Mouse (Mus musculus): ENCODE measurements at regions not wholly inside any gene's neighbourhood (a gene's known extent, or its start where the extent isn't known, plus 50 kb on each side); places are given as distances from the start of the nearest gene placed in this dataset.

DNA sequence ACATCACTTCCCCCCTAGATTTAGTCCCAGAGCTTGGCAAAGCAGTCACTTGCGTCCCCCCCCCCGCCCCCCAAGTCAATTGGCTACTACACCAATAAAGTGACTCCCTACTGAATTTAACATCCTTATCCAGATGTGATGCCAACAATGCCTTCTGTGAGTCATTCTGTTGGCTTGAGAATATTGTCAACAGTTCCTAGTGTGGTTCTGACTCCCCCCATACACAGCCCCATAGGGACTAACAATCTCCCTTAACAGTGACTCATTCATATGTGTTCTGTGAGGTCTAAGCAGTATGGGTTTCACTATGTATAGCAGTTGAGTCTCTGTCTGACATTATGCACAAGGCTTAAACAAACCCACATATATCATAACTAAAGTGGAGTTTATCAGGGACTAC is 89.5 kb upstream of the Htr2a start:
- ATAC-seq (ENCODE audit: insufficient read depth) (no peak), DNase-seq (ENCODE audit: low read depth in 3 of 3, low spot score in 3 of 3) (no peak)
- TF ChIP-seq CTCF (IDR thresholded peaks at IDR 0.05; ENCODE audit: low read depth) (no peak), EP300 (IDR thresholded peaks at IDR 0.05; ENCODE audit: low read depth) (no peak)
- WGBS (ENCODE audit: insufficient replicate concordance): 88% methylated on average over 2 of the region's 2 CpGs
- Histone ChIP-seq H3K4me1 (replicated peaks; ENCODE audit: control insufficient read depth in 2 of 2, insufficient read depth in 2 of 2, low read length in 1 of 2) (no peaks in the 10 kb centered on the region), H3K4me2 (ENCODE audit: low read depth) (no peak overlapping the region), H3K4me3 (ENCODE audit: insufficient read depth in 1 of 2, low read depth in 2 of 2, low read length in 2 of 2) (no peak overlapping the region), H3K36me3 (replicated peaks; ENCODE audit: control insufficient read depth, insufficient read depth, low read depth) (no peaks in the 10 kb centered on the region), H3K9ac (replicated peaks) (no peak overlapping the region), H3K27ac (no peak overlapping the region), H3K9me3 (ENCODE audit: control insufficient read depth, low read length) (no peaks in the 10 kb centered on the region), H3K27me3 (ENCODE audit: control insufficient read depth, insufficient read depth, low read length) (no peaks in the 10 kb centered on the region)

DNA sequence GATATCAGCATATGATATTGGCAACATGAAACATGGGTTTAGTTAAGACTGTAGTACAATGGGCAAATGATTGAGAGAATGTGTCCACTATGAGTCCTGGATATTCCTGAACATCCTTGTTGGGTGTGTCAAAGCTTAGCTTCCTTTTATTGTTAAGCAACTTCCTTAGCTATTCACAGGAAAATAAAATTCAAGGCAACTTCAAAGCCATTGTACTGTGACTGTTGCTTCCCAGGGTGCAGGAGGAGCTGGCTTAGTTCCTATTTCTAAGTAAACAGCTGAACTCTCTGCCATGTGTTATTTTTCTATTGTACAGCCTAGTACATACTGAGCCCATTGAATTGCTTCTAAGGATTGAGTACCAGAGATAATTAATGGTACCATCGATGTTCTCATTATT is 87.0 kb upstream of the Htr2a start:
- no peaks in the 10 kb centered on the region for H3K36me3 ChIP-seq (replicated peaks; ENCODE audit: control insufficient read depth, insufficient read depth, low read depth)
- WGBS (ENCODE audit: insufficient replicate concordance): 63% methylated on average over 1 of the region's 1 CpGs
- H3K27me3 ChIP-seq (ENCODE audit: control insufficient read depth, insufficient read depth, low read length): no peaks in the 10 kb centered on the region
- ATAC-seq (ENCODE audit: insufficient read depth) (no peak), DNase-seq (ENCODE audit: low read depth in 3 of 3, low spot score in 3 of 3) (no peak)
- TF ChIP-seq CTCF (IDR thresholded peaks at IDR 0.05; ENCODE audit: low read depth) (no peak), EP300 (IDR thresholded peaks at IDR 0.05; ENCODE audit: low read depth) (no peak)
- no peak overlapping the region for H3K4me2 ChIP-seq (ENCODE audit: low read depth)
- H3K9ac ChIP-seq (replicated peaks): no peak overlapping the region
- H3K4me1 ChIP-seq (replicated peaks; ENCODE audit: control insufficient read depth in 2 of 2, insufficient read depth in 2 of 2, low read length in 1 of 2): no peaks in the 10 kb centered on the region
- no peak overlapping the region for H3K4me3 ChIP-seq (ENCODE audit: insufficient read depth in 1 of 2, low read depth in 2 of 2, low read length in 2 of 2)
- no peaks in the 10 kb centered on the region for H3K9me3 ChIP-seq (ENCODE audit: control insufficient read depth, low read length)
- H3K27ac ChIP-seq: no peak overlapping the region

DNA sequence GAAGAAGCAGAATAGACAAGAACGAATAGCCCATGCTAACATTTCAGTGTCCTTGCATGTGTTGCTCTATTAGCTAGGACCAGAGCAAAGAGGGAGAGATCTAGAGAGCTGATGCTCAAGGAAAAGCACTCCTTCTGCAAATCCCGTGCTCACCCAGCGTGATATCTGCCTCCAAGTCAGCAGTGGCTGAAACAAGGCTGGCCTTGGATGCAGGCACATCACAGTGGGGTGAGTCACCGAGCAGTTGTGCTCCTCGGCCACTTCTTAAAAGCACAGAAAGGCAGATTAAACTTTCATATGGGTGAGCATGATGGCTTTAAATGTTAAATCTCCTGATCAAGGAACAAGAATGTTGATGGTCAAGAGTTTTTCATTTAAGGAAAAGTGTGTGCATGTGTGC is 82.3 kb upstream of the Htr2a start:
- H3K27me3 ChIP-seq (ENCODE audit: control insufficient read depth, insufficient read depth, low read length): no peaks in the 10 kb centered on the region
- H3K9me3 ChIP-seq (ENCODE audit: control insufficient read depth, low read length): no peaks in the 10 kb centered on the region
- 48% methylated on average over 5 of the region's 5 CpGs for WGBS (ENCODE audit: insufficient replicate concordance)

More for the DNA sequence above, 82.3 kb upstream of the Htr2a start:
- no peaks in the 10 kb centered on the region for H3K36me3 ChIP-seq (replicated peaks; ENCODE audit: control insufficient read depth, insufficient read depth, low read depth)
- ATAC-seq (ENCODE audit: insufficient read depth) (no peak), DNase-seq (ENCODE audit: low read depth in 3 of 3, low spot score in 3 of 3) (no peak)
- H3K4me1 ChIP-seq (replicated peaks; ENCODE audit: control insufficient read depth in 2 of 2, insufficient read depth in 2 of 2, low read length in 1 of 2): no peaks in the 10 kb centered on the region
- H3K27ac ChIP-seq: no peak overlapping the region
- no peak overlapping the region for H3K4me3 ChIP-seq (ENCODE audit: insufficient read depth in 1 of 2, low read depth in 2 of 2, low read length in 2 of 2)
- H3K4me2 ChIP-seq (ENCODE audit: low read depth): no peak overlapping the region
- H3K9ac ChIP-seq (replicated peaks): no peak overlapping the region
- no peak for TF ChIP-seq EP300 (IDR thresholded peaks at IDR 0.05; ENCODE audit: low read depth)
- TF ChIP-seq CTCF (IDR thresholded peaks at IDR 0.05; ENCODE audit: low read depth): no peak
